Mouse (Mus musculus) embryonic facial prominence, embryonic 11.5 days (tissue): ENCODE results near the gene Olfr98. TPM values are rescaled to one million over a fixed set of nuclear protein-coding genes. Genes with fewer than 3 reads are reported as not detected.

Experiments used
- ATAC-seq: fragments of 200-750 bp; cut with Nextera tagmentation; replicated peaks from 2 replicates; pipeline ENCODE4 v1.8.0; 2017; ENCODE audit warnings: low read depth; ENCODE audit not compliant: insufficient number of reproducible peaks, low FRiP score, low TSS enrichment
- DNase-seq: peaks from one replicate; pipeline ENCODE4 v3.0.0-alpha.2; 2015; ENCODE audit warnings: low spot score
- H3K27ac ChIP-seq: fragments of 300-500 bp; sonication (generic); replicated peaks from 2 replicates; pipeline ENCODE4 v1.5.1; 2014; ENCODE audit warnings: mild to moderate bottlenecking, low read depth, low read length, control low read depth
- H3K27me3 ChIP-seq: fragments of 300-500 bp; sonication (generic); 2 replicates; pipeline ENCODE4 v1.6.1; 2014; ENCODE audit warnings: mild to moderate bottlenecking, low read length, moderate library complexity, mixed read lengths; ENCODE audit not compliant: control insufficient read depth, insufficient read depth
- H3K36me3 ChIP-seq: fragments of 300-500 bp; sonication (generic); replicated peaks from 2 replicates; pipeline ENCODE4 v1.6.1; 2014; ENCODE audit warnings: low read depth, mild to moderate bottlenecking, low read length, moderate library complexity, mixed read lengths; ENCODE audit not compliant: control insufficient read depth, insufficient read depth
- H3K4me1 ChIP-seq: fragments of 300-500 bp; sonication (generic); 2 replicates; pipeline ENCODE4 v1.6.1; 2014; ENCODE audit warnings: low read length, mixed read lengths; ENCODE audit not compliant: control insufficient read depth, insufficient read depth
- H3K4me2 ChIP-seq: fragments of 300-500 bp; sonication (generic); 2 replicates; pipeline ENCODE4 v1.6.1; 2014; ENCODE audit warnings: low read depth, mild to moderate bottlenecking, control low read depth, low read length, moderate library complexity
- H3K4me3 ChIP-seq: fragments of 300-500 bp; sonication (generic); 2 replicates; pipeline ENCODE4 v1.5.1; 2014; ENCODE audit warnings: low read depth, low read length, control low read depth
- H3K9ac ChIP-seq: fragments of 300-500 bp; sonication (generic); replicated peaks from 2 replicates; pipeline ENCODE4 v1.6.1; 2014; ENCODE audit warnings: mild to moderate bottlenecking, control low read depth, low read length
- H3K9me3 ChIP-seq: fragments of 300-500 bp; sonication (generic); replicated peaks from 2 replicates; pipeline ENCODE4 v1.6.1; 2016; ENCODE audit warnings: mild to moderate bottlenecking, low read length, inconsistent platforms, mixed read lengths; ENCODE audit not compliant: control insufficient read depth
- WGBS: fragments of 180-500 bp; shearing (Covaris S2); extraction: QIAGEN DNeasy Blood & Tissue Kit; methylation state at CpG from one replicate; pipeline ENCODE4 v1.1.7; 2014; 5-methylcytosine and 5-hydroxymethylcytosine counted together
- polyA plus RNA-seq: library from polyadenylated mRNA; unstranded; fragments of >200 nt; fragmentation: Nextera tagmentation; extraction: Ambion mirVana; gene quantifications from 2 replicates; pipeline ENCODE4 v1.2.1, GENCODE M21; 2014

Gene Olfr98
- not detected in 2 replicates for polyA plus RNA-seq

DNA sequence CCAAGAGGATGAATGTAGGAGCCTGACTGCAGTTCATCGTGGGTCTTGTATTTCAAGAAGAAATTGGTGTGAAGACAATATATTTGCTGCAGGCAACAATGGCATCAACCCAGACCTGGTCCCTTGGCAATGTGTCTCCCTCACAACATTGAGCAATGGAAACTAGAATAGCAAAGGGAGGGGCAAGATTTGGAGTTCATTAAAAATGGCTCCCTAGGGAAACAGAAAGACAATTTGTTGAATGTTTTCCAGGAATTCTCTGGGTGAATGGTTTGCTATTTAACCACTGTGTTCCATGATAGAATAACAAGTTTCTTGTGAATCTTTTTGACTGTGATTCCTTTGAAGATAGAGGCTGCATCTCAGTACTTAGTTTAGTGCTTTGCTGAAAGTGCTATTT lies at the start of gene Olfr98:
Gene Olfr98 (minus strand): TSS at position 124 of the 400 bp plus-strand sequence.
- Histone ChIP-seq H3K27me3 (no peaks in the 10 kb centered on the region), H3K9ac (no peak within 1 kb of the TSS), H3K36me3 (no peaks in the 10 kb centered on the region), H3K4me1 (no peaks in the 10 kb centered on the region), H3K9me3 (no peaks in the 10 kb centered on the region), H3K4me2 (no peak within 1 kb of the TSS), H3K27ac (no peak within 1 kb of the TSS), H3K4me3 (no peak within 1 kb of the TSS)
- no peak for ATAC-seq
- WGBS, result 96% methylated on average over 1 of the region's 1 CpGs
- DNase-seq, result no peak

DNA sequence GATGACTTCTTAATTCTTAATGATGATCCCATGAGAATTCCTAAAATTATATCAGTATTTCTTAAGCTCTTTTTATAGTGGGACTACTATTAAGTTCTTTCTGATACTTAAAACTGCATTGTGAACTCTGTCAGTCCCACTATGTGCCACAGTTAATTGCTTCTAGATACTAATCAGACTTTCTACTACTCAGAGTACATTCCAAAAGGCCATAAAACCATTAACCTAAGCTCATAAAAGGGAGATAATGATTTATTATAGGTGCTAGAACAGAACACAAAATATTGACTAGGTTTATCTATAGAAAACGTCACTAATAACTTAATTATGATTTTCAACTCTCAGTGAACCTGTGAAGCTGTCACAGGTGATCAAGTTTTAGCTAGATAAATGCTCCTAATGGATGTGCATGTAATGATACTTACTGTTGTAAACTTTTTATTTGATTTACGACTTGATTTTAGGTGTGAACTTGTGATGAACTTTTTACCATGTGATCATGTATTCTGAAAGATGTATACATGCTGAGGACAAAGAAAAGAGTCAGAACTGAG lies 46.7 kb upstream of the Olfr98 start:
- Histone ChIP-seq H3K9ac (no peak overlapping the region), H3K4me3 (no peak overlapping the region), H3K9me3 (no peaks in the 10 kb centered on the region), H3K27me3 (no peaks in the 10 kb centered on the region), H3K4me1 (no peaks in the 10 kb centered on the region), H3K36me3 (no peaks in the 10 kb centered on the region), H3K27ac (no peak overlapping the region), H3K4me2 (no peak overlapping the region)
- ATAC-seq, result no peak
- 55% methylated on average over 2 of the region's 2 CpGs for WGBS
- DNase-seq, result no peak

DNA sequence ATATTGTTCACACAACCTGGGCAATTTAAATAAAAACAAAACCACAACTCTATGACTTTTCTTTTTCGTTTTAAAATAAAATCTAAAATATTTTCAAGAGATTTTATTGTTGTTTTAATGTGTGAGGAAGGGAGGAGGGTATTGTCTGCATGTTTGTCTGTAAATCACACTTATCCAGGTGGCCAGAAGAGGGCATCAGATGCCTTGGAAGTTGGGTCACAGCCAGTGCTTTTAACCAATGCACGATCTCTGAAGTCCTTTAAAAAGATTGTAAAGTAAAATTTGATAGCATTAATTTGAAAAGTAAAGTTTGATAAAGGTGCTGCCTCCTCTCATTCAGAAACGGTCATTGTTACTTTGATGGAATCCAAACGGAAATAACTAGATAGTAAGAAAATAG lies 44.9 kb upstream of the Olfr98 start:
- H3K36me3 ChIP-seq, result no peaks in the 10 kb centered on the region
- no peak overlapping the region for H3K4me2 ChIP-seq
- no peak overlapping the region for H3K9ac ChIP-seq
- no peaks in the 10 kb centered on the region for H3K4me1 ChIP-seq
- ATAC-seq (no peak), DNase-seq (no peak)
- no peak overlapping the region for H3K4me3 ChIP-seq
- 38% methylated on average over 4 of the region's 4 CpGs for WGBS
- no peaks in the 10 kb centered on the region for H3K9me3 ChIP-seq
- no peaks in the 10 kb centered on the region for H3K27me3 ChIP-seq
- no peak overlapping the region for H3K27ac ChIP-seq

GRCm38 (mm10) chr17:37304213-37304612 lies 40.7 kb upstream of the Olfr98 start, which contains the start of gene Olfr101:
Gene Olfr101, minus strand, starts transcription at chr17:37304313.
- no peak for ATAC-seq
- Histone ChIP-seq H3K4me2 (no peak within 1 kb of the TSS), H3K9me3 (no peaks in the 10 kb centered on the region), H3K36me3 (no peaks in the 10 kb centered on the region), H3K4me3 (no peak within 1 kb of the TSS), H3K27me3 (no peaks in the 10 kb centered on the region), H3K4me1 (no peaks in the 10 kb centered on the region), H3K27ac (no peak within 1 kb of the TSS), H3K9ac (no peak within 1 kb of the TSS)
- no peak for DNase-seq
- 85% methylated on average over 4 of the region's 4 CpGs for WGBS

DNA sequence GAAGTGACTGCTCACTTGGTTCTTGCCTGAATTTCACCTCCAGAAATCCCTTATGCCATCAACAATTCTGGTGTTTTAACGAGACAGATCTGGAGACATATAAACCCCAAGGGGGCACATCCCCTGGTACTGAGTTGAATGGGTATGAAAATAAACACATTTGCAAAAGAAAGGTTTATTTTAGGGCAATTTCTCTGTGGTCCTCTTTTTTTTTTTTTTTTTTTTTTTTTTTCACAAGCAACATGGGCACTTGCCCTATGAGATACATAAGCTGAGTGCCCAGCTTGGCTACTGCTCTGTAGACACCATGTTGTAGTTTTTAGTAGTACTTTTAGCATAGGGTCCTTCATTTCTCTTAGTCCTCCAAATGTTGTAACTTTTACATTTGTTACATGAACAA lies 19.8 kb upstream of the Olfr98 start, which contains the start of gene Olfr99:
Gene Olfr99 (minus strand): TSS at position 101 of the 400 bp plus-strand sequence.
- no peak for ATAC-seq
- no peak within 1 kb of the TSS for H3K4me3 ChIP-seq
- no peaks in the 10 kb centered on the region for H3K9me3 ChIP-seq
- H3K27me3 ChIP-seq, result no peaks in the 10 kb centered on the region
- 57% methylated on average over 1 of the region's 1 CpGs for WGBS
- no peak within 1 kb of the TSS for H3K4me2 ChIP-seq
- H3K4me1 ChIP-seq, result no peaks in the 10 kb centered on the region
- no peak for DNase-seq
- H3K27ac ChIP-seq, result no peak within 1 kb of the TSS
- no peak within 1 kb of the TSS for H3K9ac ChIP-seq
- no peaks in the 10 kb centered on the region for H3K36me3 ChIP-seq

- H3K9ac ChIP-seq, result no peak overlapping the region
- ATAC-seq, result no peak
- H3K4me2 ChIP-seq, result no peak overlapping the region
- no peak overlapping the region for H3K4me3 ChIP-seq
- WGBS, result 68% methylated on average over 1 of the region's 1 CpGs
- no peaks in the 10 kb centered on the region for H3K36me3 ChIP-seq
- no peaks in the 10 kb centered on the region for H3K27me3 ChIP-seq
- DNase-seq, result no peak
- H3K4me1 ChIP-seq, result no peaks in the 10 kb centered on the region
- no peak overlapping the region for H3K27ac ChIP-seq
- H3K9me3 ChIP-seq, result no peaks in the 10 kb centered on the region
Measured at GRCm38 (mm10) chr17:37280331-37280730, 16.8 kb upstream of the Olfr98 start.

GRCm38 (mm10) chr17:37276573-37276972 lies 13.0 kb upstream of the Olfr98 start:
- no peak overlapping the region for H3K9ac ChIP-seq
- ATAC-seq, result no peak
- no peak overlapping the region for H3K4me2 ChIP-seq
- no peaks in the 10 kb centered on the region for H3K27me3 ChIP-seq
- no peak overlapping the region for H3K4me3 ChIP-seq
- H3K9me3 ChIP-seq, result no peaks in the 10 kb centered on the region
- H3K27ac ChIP-seq, result no peak overlapping the region
- H3K36me3 ChIP-seq, result no peaks in the 10 kb centered on the region
- no peaks in the 10 kb centered on the region for H3K4me1 ChIP-seq
- no peak for DNase-seq

GRCm38 (mm10) chr17:37275626-37276248 lies 12.2 kb upstream of the Olfr98 start:
- no peak overlapping the region for H3K27ac ChIP-seq
- WGBS, result 79% methylated on average over 2 of the region's 2 CpGs
- H3K4me3 ChIP-seq, result no peak overlapping the region
- H3K4me2 ChIP-seq, result no peak overlapping the region
- H3K9me3 ChIP-seq, result no peaks in the 10 kb centered on the region
- H3K4me1 ChIP-seq, result no peaks in the 10 kb centered on the region
- DNase-seq (no peak), ATAC-seq (no peak)
- H3K9ac ChIP-seq, result no peak overlapping the region
- H3K27me3 ChIP-seq, result no peaks in the 10 kb centered on the region
- H3K36me3 ChIP-seq, result no peaks in the 10 kb centered on the region
